Mouse (Mus musculus): ENCODE data around the gene Ndufs7.
"Not testable (repeated sequence)": the region's sequence is repeated elsewhere in the genome, so short reads cannot be mapped to it uniquely, and the experiment has no call there.

The Ndufs7 gene

DNA sequence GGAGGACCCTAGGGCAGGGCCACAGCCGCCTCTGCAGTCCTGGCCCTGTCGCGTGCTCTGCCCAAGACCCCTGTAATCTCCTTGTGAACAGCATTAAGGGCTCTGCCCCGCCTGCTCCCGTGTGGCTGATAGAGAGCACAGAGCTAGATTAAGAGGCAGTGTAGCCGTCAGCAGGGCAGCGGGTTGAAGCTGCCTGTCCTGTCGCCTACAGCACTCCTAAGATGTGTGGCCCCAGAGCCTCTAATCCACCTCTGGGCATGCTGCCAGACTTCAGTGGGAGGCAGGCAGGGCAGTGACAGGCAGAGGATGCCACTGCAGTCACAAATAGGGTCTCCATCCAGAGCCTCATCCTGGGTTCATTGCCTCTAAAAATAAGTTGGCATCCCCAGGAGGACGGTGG, 6.8 kb upstream of the Ndufs7 start:
- no peak for DNase-seq (ENCODE audit: low spot score in 2 of 2)

DNA sequence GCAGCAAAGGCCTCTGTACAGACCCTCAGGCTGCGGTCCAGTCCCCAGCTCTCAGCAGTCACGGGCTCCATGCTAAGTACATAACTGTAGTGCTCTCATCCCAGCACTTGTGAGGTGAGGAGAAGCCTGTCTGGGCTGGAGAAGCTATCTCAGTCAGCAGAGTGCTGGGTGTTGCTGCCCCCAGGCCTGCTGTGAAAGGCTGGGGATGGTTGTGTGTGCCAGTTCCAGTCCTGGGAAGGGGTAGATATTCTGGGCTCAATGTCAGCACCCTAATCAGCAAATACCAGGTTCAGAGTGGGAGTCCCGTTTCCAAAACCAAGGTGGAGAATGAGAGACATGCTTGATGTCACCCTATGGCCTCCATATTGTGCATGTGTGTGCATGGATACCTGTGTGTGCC, 6.3 kb upstream of the Ndufs7 start:
- no peak for DNase-seq (ENCODE audit: low spot score in 2 of 2)

DNA sequence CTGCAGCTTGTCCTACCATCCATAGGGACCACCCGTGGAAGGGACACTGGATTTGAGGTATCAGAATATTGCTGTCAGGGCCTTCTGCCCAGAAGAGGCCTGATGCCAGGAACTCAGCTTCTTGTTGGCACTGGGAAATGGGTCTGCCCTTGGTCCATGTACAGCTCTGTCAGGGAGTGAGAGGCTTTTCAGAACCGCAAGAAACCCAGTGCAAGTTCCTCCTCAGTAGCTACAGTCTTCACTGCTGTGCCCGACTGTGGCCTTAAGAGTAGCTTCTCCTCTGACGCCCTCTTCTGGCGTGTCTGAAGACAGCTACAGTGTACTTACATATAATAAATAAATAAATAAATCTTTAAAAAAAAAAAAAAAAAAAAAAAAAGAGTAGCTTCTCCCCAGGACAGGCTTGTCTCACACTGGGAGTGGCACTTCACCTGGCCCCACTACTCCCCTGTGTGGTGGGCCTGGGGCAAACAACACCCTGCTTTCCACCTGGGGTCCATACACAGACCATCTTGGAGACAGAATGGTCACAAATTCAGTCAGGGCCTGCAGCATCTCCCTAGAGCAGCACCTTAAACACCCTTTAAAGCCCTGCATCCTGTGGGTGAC, 4.0 kb upstream of the Ndufs7 start:
- DNase-seq (ENCODE audit: low spot score in 2 of 2) = peak; percentile 54 to 71

DNA sequence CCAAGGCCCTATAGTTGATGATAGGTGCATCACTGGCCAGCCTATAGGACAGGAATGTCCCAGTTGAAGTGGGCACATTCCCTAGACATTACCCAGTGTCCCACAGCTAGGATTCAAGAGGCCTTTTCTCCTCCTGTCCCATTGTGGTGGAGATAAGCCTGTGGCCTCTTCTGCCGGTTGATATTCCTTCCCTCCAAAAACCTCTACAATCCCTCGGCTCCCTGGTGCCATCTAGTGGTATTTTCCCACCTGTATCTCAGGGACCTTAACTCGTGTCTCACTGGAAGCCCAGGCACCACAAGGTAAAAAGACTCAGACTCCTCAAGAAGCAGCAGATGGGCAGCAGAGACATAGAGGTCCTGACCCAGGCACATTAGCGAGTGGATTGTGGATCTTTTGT, 3.3 kb upstream of the Ndufs7 start:
- peak; percentile 85 to 89 for DNase-seq (ENCODE audit: low spot score in 2 of 2)

DNA sequence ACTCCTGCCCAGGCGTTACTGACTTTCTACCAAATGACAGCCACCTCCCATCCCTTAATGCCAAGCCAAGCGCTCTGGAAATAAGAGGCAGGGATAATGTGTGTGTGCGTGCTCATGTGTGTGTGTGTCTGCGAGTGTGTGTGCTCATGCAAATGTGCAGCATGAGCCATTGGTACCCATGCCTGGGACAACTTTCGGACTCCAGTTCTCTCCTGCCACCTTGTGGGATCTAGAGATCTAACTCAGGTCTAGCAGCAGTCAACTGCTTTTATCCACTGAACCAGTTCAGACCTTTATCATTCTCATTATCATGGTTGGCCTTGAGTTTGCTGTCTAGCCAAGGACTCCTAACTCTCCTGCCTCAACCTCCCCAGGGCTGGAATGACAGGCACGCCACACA, 1.1 kb upstream of the Ndufs7 start:
- peak; percentile 65 to 75 for DNase-seq (ENCODE audit: low spot score in 2 of 2)

DNA sequence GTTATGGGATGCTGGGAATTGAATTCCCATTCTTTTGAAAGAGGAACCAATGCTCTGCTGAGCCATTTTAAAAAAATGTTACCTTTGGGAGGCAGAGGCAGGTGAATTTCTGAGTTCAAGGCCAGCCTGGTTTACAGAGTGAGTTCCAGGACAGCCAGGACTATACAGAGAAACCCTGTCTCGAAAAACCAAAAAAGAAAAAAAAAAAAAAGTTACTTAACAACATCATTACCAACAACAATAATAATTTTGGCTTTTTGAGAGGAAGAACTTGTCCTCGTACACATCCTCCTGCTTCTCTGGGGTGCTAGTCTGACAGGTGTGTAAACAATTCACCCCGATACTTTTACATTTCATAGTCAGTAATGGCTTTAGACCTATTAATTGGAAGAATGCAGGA, 484 bp upstream of the Ndufs7 start:
- not testable (repeated sequence) for DNase-seq (ENCODE audit: low spot score in 2 of 2)

DNA sequence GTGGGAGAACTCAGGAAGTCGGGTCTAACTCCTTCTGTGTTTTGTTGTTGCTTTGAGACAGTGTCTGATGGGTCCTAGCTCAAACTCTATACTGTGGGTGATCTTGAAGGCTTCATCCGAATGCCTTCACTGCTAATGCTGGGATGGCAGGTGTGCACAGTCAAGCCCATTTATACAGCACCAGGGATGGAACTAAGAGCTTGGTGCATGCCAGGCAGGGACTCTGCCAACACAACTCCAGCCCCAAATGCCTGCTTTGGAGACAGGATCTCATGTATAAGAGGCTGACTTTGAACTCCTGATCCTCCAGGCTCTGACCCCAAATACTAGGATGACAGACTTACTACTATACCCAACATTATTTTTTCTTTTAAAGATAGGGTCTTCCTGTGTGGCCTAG, 1.1 kb downstream of the Ndufs7 start:
- no peak for DNase-seq (ENCODE audit: low spot score in 2 of 2)

DNA sequence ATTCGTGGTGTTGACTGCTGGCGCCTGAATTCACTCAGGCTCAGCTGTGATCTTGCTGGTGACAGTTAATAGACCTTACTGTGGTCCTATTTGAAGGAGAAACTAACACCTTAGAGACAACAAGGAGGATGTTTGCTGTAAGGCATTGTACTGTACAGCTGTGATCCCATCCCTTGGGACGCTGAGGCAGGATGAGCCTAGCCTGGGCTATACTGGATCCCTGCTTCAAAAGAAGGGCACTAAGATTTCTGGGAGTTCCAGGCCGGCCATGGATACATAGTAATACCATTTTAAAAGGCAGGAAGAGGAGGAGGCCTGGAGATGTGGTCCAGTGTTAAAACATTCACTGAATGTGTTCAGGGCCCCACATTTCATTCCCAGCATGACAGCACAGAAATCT, 1.7 kb downstream of the Ndufs7 start:
- no peak for DNase-seq (ENCODE audit: low spot score in 2 of 2)

DNA sequence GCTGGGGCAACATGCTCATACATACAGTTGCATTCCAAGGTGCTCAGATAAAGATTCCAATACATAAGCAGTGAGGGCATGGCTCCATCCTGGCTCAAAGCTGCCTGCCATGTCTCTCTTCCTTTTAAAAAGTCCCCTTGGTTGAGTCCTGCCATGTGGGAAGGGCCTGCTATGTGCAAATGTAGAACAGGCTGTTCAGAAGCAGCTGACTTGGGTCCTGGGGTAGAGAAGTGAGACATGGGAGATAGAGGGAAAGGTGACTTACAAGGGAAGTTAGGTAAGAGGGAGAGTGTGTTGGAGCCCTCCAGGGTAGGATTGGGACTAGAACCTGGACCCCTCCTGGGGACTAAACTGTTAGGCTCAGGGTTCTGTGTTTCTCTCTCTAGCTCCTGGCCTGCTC, 3.1 kb downstream of the Ndufs7 start:
- DNase-seq (ENCODE audit: low spot score in 2 of 2) = no peak

DNA sequence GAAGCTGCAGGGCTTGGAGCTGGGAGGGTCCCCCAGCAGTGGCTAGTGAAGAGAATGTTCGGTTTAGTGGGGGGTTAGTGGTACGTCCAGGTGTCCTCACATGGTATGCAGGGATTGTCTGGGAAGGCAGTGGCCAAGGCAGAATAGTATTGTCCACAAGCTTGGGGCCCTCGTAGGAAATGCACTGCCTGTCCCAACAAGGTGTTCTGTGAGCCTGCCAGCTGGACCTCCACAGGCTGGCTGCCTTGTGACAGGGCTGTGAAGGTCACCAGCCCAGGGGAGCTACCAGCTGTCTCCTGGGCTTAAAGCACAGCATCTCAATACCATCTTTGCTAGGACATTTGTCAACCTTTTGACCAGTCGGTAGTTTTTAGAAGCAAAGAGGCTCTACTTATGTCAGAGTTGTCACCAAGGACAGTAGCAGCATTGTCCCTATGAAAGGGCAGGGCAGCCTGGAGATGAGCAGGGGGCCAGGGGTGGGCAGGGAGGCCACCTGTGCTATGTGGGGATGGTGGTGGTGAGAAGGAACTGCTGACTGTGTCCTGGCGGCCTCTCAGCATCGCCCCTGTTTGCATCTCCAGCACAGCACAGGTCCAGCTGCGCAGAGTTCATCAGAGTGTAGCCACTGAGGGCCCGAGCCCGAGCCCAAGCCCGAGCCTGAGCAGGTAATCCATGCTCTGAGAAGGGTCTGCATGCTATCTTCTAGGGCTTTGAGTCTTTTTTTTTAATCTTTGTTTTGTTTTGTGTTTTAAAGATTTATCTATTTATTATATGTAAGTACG, 3.8 kb downstream of the Ndufs7 start:
- DNase-seq (ENCODE audit: low spot score in 2 of 2) = no peak

DNA sequence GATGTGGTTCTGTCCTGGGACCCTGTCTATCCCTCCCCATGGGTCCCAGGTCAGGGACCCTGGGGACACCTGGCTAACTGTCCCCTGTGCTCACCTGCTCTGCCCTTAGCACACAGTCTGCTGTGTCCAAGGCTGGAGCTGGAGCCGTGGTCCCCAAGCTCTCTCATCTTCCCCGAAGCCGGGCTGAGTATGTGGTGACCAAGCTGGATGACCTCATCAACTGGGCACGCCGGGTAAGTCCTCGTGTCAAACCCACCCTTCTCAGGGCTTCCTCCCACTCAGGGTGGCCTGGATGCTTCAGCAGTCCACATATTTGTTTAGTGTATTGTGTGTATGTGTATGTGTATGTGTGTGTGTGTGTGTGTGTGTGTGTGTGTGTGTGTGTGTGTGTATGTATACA, 4.6 kb downstream of the Ndufs7 start:
- no peak for DNase-seq (ENCODE audit: low spot score in 2 of 2)

DNA sequence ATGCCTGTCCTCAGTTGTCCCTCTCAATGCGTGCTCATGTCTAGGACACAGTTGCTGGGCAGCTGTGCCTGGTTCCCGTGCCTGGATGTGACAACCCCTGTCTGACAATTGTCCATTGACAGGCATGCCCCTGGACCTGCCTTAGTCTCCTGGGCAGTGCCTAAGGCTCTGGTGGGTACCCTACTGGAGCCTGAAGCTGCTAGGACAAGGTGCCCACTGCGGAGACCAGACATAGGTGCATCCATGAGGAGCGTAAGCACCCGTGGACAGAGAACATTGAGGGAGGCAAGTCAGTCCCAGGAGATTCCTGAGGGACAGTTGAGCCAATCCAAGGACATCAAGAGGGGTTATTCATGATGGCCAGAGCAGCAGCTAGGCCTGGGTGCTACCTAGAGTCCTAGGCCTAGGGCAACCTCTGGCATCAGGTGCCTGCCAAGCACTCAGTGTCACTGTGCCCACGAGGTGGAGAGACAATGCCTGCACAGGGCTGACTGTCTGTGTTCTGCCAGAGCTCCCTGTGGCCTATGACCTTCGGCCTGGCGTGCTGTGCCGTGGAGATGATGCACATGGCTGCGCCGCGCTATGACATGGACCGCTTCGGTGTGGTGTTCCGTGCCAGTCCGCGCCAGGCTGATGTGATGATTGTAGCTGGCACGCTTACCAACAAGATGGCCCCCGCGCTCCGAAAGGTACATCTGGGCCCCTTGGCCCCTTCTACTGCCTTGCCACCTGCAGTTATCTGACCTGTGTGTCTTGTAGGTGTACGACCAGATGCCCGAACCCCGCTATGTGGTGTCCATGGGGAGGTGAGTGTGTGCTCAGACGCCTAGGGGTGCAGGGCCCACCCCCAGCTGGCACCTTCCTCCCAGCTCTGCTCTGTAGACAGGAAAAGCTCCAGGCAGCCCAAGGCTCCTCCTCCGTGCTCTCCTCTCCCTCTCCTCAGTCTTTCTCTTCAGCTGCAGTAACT, 5.7 kb downstream of the Ndufs7 start:
- DNase-seq (ENCODE audit: low spot score in 2 of 2) = no peak

DNA sequence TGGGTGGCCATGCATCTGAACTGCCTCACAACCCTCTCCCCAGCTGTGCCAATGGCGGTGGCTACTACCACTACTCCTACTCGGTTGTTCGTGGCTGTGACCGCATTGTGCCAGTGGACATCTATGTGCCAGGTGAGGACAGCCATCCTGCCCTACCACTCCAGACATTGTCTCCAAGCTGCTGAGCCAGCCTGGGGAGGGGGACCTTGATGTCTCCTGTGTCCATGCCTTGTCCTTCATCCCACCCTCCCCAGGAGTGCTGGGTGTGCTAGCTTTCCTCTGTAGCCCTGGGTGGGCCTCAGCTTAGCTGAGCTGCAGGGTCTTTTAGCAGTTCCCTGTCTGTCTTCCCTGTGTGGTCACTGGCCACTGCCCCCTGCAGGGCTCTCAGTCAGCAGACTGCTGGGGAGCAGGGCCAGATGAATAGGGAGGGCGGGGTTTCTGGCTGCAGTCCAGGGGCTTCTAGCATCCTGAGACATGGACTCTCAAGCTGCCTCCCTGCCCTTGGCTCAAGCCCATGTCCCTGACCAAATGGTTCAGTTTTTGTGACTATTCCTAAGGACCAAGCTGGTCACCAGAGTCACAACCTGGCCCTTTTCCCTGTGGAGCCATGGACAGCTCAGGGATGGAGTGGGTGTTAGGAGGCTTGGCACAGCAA, 7.1 kb downstream of the Ndufs7 start:
- no peak for DNase-seq (ENCODE audit: low spot score in 2 of 2)

DNA sequence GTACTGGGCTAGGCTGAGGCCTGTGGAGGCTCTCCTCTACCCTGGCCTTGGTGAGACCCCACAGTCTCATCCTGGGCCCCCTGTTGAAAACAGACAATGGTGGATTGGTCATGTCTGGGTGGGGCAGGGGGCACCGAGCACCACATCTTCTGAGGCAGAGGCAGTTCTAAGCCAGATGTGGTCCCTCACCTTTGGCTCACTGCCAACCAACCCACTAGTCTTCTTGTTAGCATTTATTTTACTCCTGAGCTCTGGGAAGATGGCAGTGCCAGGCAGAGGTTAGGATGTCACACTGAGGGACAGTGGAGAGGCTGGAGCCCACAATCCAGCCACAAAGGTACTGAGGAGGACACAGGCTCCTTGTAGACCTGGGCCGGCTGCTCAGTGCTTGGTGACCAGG, 9.0 kb downstream of the Ndufs7 start:
- DNase-seq (ENCODE audit: low spot score in 2 of 2) = no peak

DNA sequence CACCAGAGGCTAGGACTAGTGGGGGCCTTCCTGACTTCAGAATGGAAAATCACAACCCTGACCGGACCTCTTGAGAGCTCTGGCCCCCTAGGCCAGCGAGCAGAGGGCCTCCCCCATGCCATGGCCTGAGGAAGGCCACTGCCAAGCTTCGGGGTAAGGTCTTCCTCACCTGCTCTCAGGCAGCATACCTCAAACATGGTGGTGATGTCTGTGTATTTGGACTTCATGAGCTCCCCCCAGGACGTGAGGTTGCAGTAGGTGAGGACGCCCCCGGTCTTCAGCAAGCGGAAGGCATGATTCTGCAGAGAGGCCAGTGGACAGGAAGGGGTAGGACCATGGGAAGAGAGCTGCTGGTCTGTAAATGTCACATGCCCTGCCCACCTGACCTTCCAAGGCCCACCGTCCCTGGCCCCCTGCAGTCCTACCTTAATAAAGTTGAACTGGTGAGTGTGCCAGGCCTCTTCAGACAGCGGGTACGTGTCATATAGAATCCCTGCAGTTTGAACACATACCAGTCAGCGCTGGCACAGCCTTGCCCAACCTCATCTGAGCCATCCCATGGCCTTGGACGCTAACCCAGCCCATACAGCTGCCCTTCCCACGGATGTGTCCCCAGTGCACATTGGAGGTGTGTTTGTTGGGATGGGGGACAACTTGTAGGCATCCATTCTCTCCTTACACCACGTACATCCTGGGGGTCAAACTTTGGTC, 10.0 kb downstream of the Ndufs7 start:
- DNase-seq (ENCODE audit: low spot score in 2 of 2) = no peak

DNA sequence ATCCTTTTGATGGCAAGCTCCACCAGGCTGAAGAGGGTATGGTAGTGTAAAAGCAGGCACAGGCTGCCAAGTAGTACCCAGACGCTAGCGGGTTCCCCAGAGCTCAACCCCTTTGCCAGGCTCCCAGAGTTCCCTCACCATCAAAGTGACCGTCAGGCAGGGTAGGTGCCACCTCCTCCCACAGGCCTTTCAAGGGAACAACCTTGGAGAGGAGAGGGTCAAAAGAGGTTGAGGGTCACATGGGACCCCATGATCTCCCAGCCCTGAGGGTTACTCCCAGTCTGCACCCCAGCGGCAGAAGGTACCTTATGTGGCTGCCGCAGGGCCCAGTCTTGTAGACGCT, 10.5 kb downstream of the Ndufs7 start:
- DNase-seq (ENCODE audit: low spot score in 2 of 2) = no peak

DNA sequence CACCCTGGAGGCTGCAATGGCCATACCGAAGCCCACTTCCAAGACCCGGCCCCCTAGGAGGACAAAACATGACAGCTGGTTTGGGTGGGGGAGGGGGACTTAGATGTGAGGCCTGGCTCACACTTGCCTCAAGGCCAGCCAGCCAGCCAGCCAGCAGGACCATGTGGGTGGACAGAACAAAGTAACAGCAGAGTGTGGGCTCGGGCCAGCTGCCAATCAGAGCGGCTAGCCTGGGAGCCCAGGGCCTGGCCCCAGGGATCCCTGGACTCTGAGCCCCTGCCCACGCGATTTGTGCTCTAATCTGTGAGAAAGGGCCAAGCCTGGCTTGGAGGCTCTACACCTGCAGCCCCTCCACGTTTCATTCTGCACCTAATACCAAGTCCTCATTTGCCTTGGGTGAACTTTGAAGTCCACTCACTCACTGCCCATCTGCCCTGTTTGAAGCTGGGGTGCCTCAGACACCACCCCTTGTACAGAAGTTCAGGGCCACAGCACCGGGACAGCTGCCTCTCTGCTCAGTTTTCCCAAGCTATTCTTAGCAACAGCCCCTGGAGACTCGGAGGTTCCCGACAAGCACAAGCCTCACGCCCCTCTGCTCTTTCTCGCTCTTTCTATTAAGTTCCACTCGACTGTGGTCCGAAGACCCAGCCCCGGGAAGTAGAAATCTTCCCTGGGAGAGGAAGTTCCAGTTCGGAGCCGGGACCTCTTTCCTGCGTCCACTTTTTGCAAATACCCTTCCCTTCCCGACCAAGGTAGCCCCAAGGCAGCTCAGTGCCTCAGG, 11.1 kb downstream of the Ndufs7 start:
- peak; percentile 87 to 89 for DNase-seq (ENCODE audit: low spot score in 2 of 2)

DNA sequence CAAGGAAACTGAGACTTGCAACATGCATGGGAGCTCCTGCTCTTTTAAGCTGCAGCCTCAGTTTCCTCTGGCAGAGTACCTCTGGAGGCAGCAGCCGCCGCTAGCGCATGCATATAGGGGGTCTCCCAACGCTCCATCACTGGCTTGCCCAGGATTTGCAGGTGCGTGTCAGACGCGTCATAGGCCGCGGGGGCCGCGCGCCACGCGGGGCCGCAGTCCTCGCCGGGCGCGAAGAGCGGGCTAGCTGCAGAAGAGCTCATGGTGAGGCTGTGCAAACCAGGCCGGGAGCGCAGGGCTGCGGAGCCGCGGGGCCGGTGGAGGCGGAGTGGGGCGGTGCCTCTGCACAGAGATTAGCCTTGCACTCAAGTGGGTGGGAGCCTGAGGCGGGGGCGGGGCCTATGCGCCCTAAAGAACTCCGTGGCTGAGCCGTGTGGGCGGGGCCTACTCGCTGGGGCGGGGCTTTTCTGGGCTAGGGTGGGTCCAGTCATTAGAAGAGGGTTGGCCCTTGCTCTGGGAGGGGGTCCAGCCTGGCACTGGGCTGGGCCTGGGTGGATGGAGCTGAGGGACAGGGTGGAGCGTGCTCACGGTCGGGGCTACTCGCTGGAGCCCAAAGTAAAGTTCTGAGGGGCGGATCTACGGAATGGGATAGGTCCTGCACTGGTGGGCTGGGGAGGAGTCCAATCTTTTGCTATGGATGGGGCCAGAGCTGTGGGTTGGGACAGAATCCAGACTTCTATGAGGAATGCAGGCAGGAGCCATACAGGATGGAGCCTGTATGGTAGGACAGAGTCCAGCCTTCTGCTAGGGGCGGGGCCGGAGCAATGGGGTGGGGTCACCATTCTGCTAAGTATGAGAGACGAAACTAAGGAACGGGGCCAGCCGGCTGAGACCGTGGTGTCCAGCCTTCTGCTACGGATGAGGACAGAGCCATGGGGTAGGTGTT, 12.0 kb downstream of the Ndufs7 start, which contains the start of the genes Gamt and Dazap1:
Gene Gamt, minus strand, starts transcription at position 371 of the 943 bp plus-strand sequence.
Gene Dazap1, plus strand, starts transcription at position 845 of the 943 bp plus-strand sequence.
- DNase-seq (ENCODE audit: low spot score in 2 of 2) = peak; percentile 95 to 96

DNA sequence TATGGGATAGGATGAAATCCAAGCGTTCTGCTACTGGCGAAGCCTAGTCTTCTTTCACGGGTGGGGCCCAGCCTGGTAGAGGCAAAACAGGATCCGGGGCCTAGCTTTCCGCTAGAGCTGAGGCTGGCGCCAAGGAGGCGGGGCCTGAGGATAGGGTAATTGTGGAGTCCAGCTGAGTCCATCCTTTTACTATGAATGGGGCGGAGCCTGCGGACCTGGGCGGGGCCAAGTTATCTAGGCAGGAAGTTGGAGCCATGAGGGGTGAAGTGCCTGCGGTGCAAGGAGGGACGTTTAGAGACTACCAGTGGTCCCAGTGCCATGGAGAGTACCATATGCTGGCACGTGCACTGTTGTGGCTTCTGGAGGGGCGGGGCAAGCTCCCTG, 12.7 kb downstream of the Ndufs7 start:
- peak; percentile 93 to 94 for DNase-seq (ENCODE audit: low spot score in 2 of 2)
